Mouse (Mus musculus) spleen, adult 2 months (tissue): ENCODE measurements around the gene Pon2. TPM values are rescaled to one million over a fixed set of nuclear protein-coding genes. Genes with fewer than 3 reads are reported as not detected.
A peak's percentile ranks its signal among the peaks of the same experiment; 100 is the strongest.

Experiments
- DNase-seq, 2 experiments: peaks; one replicate each; pipeline versions ENCODE4 v3.0.0 to v3.0.0-alpha.2; 2012 to 2021; ENCODE audit warnings: low spot score in 2 of 2, low read depth in 1 of 2
- H3K27ac ChIP-seq: fragments of 200-500 bp; 2 replicates; pipeline ENCODE4 v1.5.1; 2012; ENCODE audit warnings: low read length, inconsistent platforms; ENCODE audit not compliant: insufficient read depth
- H3K27me3 ChIP-seq: fragments of 200-500 bp; 2 replicates; pipeline ENCODE4 v1.6.1; 2012; ENCODE audit warnings: mild to moderate bottlenecking, moderate library complexity, low read length, inconsistent platforms; ENCODE audit not compliant: control insufficient read depth, insufficient read depth
- H3K36me3 ChIP-seq: fragments of 200-500 bp; 2 replicates; pipeline ENCODE4 v1.6.1; 2012; ENCODE audit warnings: mild to moderate bottlenecking, low read length, inconsistent platforms; ENCODE audit not compliant: control insufficient read depth, insufficient read depth
- H3K4me1 ChIP-seq: fragments of 200-500 bp; 2 replicates; pipeline ENCODE4 v1.6.1; 2011; ENCODE audit warnings: inconsistent platforms; ENCODE audit not compliant: control insufficient read depth, insufficient read depth, insufficient read length
- H3K4me3 ChIP-seq: fragments of 200-500 bp; 2 replicates; pipeline ENCODE4 v1.5.1; 2011; ENCODE audit warnings: mild to moderate bottlenecking, inconsistent platforms; ENCODE audit not compliant: insufficient read depth, insufficient read length; ENCODE audit errors: extremely low read depth
- CTCF ChIP-seq: fragments of 200-500 bp; IDR thresholded peaks from 2 replicates; pipeline ENCODE4 v1.5.1; 2011; ENCODE audit warnings: mild to moderate bottlenecking, inconsistent platforms; ENCODE audit not compliant: insufficient read depth, insufficient read length, insufficient replicate concordance; ENCODE audit errors: extremely low read depth
- POLR2A ChIP-seq: fragments of 200-500 bp; IDR thresholded peaks from 2 replicates; pipeline ENCODE4 v1.6.1; 2011; ENCODE audit warnings: low read depth, low read length, inconsistent platforms
- WGBS: fragments of 180-500 bp; shearing (Covaris S2); methylation state at CpG from one replicate; pipeline ENCODE4 v1.1.7; 2018; 5-methylcytosine and 5-hydroxymethylcytosine counted together
- polyA plus RNA-seq: library from polyadenylated mRNA; depleted of rRNA; stranded (reverse); fragments of >200 nt; gene quantifications from 2 replicates; pipeline ENCODE4 v1.2.3, GENCODE M21; 2012

Gene Pon2
- polyA plus RNA-seq, 1 experiment = 9.3 TPM

GRCm38 (mm10) chr6:5269641-5270040 lies 28.6 kb downstream of the Pon2 start:
- WGBS = 95% methylated on average over 6 of the region's 6 CpGs
- no peak for DNase-seq
- H3K4me3 ChIP-seq = no peak overlapping the region
- H3K27ac ChIP-seq = no peak overlapping the region
- TF ChIP-seq CTCF = no peak
- TF ChIP-seq POLR2A = no peak
- peaks cover 26% of the 10 kb centered on the region for H3K36me3 ChIP-seq
- no peaks in the 10 kb centered on the region for H3K4me1 ChIP-seq
- no peaks in the 10 kb centered on the region for H3K27me3 ChIP-seq

- no peak for DNase-seq
- TF ChIP-seq CTCF = no peak
- TF ChIP-seq POLR2A = no peak
- Histone ChIP-seq H3K4me1 (no peaks in the 10 kb centered on the region), H3K27ac (no peak overlapping the region), H3K36me3 (peaks cover 19% of the 10 kb centered on the region), H3K27me3 (no peaks in the 10 kb centered on the region), H3K4me3 (no peak overlapping the region)
- 74% methylated on average over 8 of the region's 8 CpGs for WGBS
These were observed 33.5 kb downstream of the Pon2 start for GRCm38 (mm10) chr6:5264793-5265192.

- Histone ChIP-seq H3K4me3 (no peak overlapping the region), H3K27ac (no peak overlapping the region), H3K36me3 (peaks cover 17% of the 10 kb centered on the region), H3K27me3 (no peaks in the 10 kb centered on the region), H3K4me1 (no peaks in the 10 kb centered on the region)
- no peak for DNase-seq
- WGBS = 86% methylated on average over 8 of the region's 8 CpGs
- TF ChIP-seq CTCF = no peak
- no peak for TF ChIP-seq POLR2A
These were observed 34.8 kb downstream of the Pon2 start for GRCm38 (mm10) chr6:5263250-5263999.

GRCm38 (mm10) chr6:5262322-5263249 lies 35.7 kb downstream of the Pon2 start:
- no peak for DNase-seq
- WGBS = 79% methylated on average over 9 of the region's 10 CpGs
- Histone ChIP-seq H3K4me3 (no peak overlapping the region), H3K36me3 (peaks cover 12% of the 10 kb centered on the region), H3K27ac (no peak overlapping the region), H3K4me1 (no peaks in the 10 kb centered on the region), H3K27me3 (no peaks in the 10 kb centered on the region)
- no peak for TF ChIP-seq POLR2A
- no peak for TF ChIP-seq CTCF

GRCm38 (mm10) chr6:5255722-5256451 lies 42.4 kb downstream of the Pon2 start, which contains the start of gene Pon3:
Gene Pon3 (minus strand): TSS chr6:5256286.
- H3K27me3 ChIP-seq = no peaks in the 10 kb centered on the region
- TF ChIP-seq POLR2A = no peak
- no peak for TF ChIP-seq CTCF
- no peaks in the 10 kb centered on the region for H3K36me3 ChIP-seq
- peak within 1 kb of the TSS; percentile 58 for H3K4me3 ChIP-seq
- peaks cover 5% of the 10 kb centered on the region; the same call in 1 of the 2 replicates for H3K4me1 ChIP-seq
- DNase-seq = peak in 1 of 2 experiments; percentile 38
- H3K27ac ChIP-seq = no peak within 1 kb of the TSS
- 1% methylated on average over 16 of the region's 16 CpGs for WGBS

GRCm38 (mm10) chr6:5255291-5255690 lies 43.0 kb downstream of the Pon2 start:
- TF ChIP-seq CTCF (no peak), POLR2A (no peak)
- peak overlapping the region; percentile 58; the same call in 1 of the 2 replicates for H3K4me3 ChIP-seq

GRCm38 (mm10) chr6:5254869-5255268 lies 43.4 kb downstream of the Pon2 start:
- H3K4me1 ChIP-seq = peaks cover 5% of the 10 kb centered on the region; the same call in 1 of the 2 replicates
- no peak overlapping the region for H3K27ac ChIP-seq
- no peak for TF ChIP-seq POLR2A
- TF ChIP-seq CTCF = no peak
- no peak overlapping the region for H3K4me3 ChIP-seq
- WGBS = 92% methylated on average over 2 of the region's 2 CpGs
- DNase-seq = no peak
- no peaks in the 10 kb centered on the region for H3K27me3 ChIP-seq
- no peaks in the 10 kb centered on the region for H3K36me3 ChIP-seq

More at GRCm38 (mm10) chr6:5255291-5255690, 43.0 kb downstream of the Pon2 start:
- Histone ChIP-seq H3K36me3 (no peaks in the 10 kb centered on the region), H3K27me3 (no peaks in the 10 kb centered on the region), H3K27ac (no peak overlapping the region), H3K4me1 (peaks cover 5% of the 10 kb centered on the region; the same call in 1 of the 2 replicates)
- WGBS = 31% methylated on average over 6 of the region's 6 CpGs
- DNase-seq = no peak
